Mouse (Mus musculus) forebrain, embryonic 14.5 days (tissue): ENCODE data around the gene Olfr1065. TPM values are rescaled to one million over a fixed set of nuclear protein-coding genes. Genes with fewer than 3 reads are reported as not detected.

Experiments used
- ATAC-seq: fragments of 200-750 bp; cut with Nextera tagmentation; 2 replicates; pipeline ENCODE4 v1.8.0; 2017; ENCODE audit warnings: mild to moderate bottlenecking, moderate library complexity
- DNase-seq: peaks from one replicate; pipeline ENCODE4 v3.0.0-alpha.2; 2015; ENCODE audit warnings: low spot score
- H3K27ac ChIP-seq: fragments of 300-500 bp; sonication (generic); 2 replicates; pipeline ENCODE4 v1.5.1; 2014; ENCODE audit warnings: low read depth, mild to moderate bottlenecking, control low read depth, low read length, moderate library complexity
- H3K27me3 ChIP-seq: fragments of 300-500 bp; sonication (generic); replicated peaks from 2 replicates; pipeline ENCODE4 v1.6.1; 2014; ENCODE audit warnings: low read length, control low read depth, mixed read lengths; ENCODE audit not compliant: control insufficient read depth, insufficient read depth
- H3K36me3 ChIP-seq: fragments of 300-500 bp; sonication (generic); 2 replicates; pipeline ENCODE4 v1.6.1; 2014; ENCODE audit warnings: low read length, control low read depth; ENCODE audit not compliant: control insufficient read depth, insufficient read depth
- H3K4me1 ChIP-seq: fragments of 300-500 bp; sonication (generic); 2 replicates; pipeline ENCODE4 v1.6.1; 2014; ENCODE audit warnings: antibody characterized with exemption, low read length, control low read depth; ENCODE audit not compliant: control insufficient read depth, insufficient read depth
- H3K4me2 ChIP-seq: fragments of 300-500 bp; sonication (generic); 2 replicates; pipeline ENCODE4 v1.6.1; 2014; ENCODE audit warnings: mild to moderate bottlenecking, control low read depth, low read length
- H3K4me3 ChIP-seq: fragments of 300-500 bp; sonication (generic); 2 replicates; pipeline ENCODE4 v1.5.1; 2014; ENCODE audit warnings: low read depth, low read length, control low read depth
- H3K9ac ChIP-seq: fragments of 300-500 bp; sonication (generic); 2 replicates; pipeline ENCODE4 v1.6.1; 2014; ENCODE audit warnings: mild to moderate bottlenecking, low read length, control low read depth, moderate library complexity
- H3K9me3 ChIP-seq: fragments of 300-500 bp; sonication (generic); replicated peaks from 2 replicates; pipeline ENCODE4 v1.6.1; 2016; ENCODE audit warnings: low read length, control low read depth, mixed read lengths; ENCODE audit not compliant: control insufficient read depth
- WGBS: fragments of 180-500 bp; shearing (Covaris S2); extraction: QIAGEN DNeasy Blood & Tissue Kit; methylation state at CpG from one replicate; pipeline ENCODE4 v1.1.7; 2014; 5-methylcytosine and 5-hydroxymethylcytosine counted together
- polyA plus RNA-seq: library from polyadenylated mRNA; unstranded; fragments of >200 nt; fragmentation: Nextera tagmentation; extraction: Ambion mirVana; gene quantifications from 2 replicates; pipeline ENCODE4 v1.2.1, GENCODE M21; 2014

Olfr1065 gene
- polyA plus RNA-seq, 1 experiment from 2014 or later, result not detected

DNA sequence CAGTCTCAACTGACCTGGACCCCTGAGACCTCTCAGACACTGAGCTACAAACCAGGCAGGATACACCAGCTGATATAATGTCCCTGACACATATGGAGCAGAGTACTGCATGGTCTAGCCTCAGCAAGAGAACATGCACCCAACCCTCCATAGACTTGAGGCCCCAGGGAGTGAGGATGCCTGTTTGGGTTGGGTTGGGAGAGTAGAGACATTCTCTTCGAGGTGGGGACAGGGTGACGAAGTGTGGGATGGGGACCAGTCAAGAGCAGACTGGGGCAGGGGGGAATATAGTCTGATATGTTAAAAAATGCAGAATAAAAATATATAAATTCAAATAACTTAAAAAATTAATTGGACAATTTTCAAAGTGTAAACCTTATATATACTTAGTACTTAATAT is 55.3 kb downstream of the Olfr1065 start:
- no peaks in the 10 kb centered on the region for H3K4me1 ChIP-seq
- no peak overlapping the region for H3K27ac ChIP-seq
- H3K4me2 ChIP-seq, result no peak overlapping the region
- H3K27me3 ChIP-seq, result no peaks in the 10 kb centered on the region
- H3K36me3 ChIP-seq, result no peaks in the 10 kb centered on the region
- 95% methylated on average over 2 of the region's 2 CpGs for WGBS
- H3K4me3 ChIP-seq, result no peak overlapping the region
- DNase-seq (no peak), ATAC-seq (no peak)
- no peaks in the 10 kb centered on the region for H3K9me3 ChIP-seq
- no peak overlapping the region for H3K9ac ChIP-seq

Other genes starting within 250 kb of the Olfr1065 start
- not detected in 2 replicates for gene Olfr1045, start 247.6 kb downstream of the Olfr1065 start, polyA plus RNA-seq
- not detected in 2 replicates for gene Olfr1046, start 231.3 kb downstream of the Olfr1065 start, polyA plus RNA-seq
- not detected in 2 replicates for gene Olfr1047, start 219.2 kb downstream of the Olfr1065 start, polyA plus RNA-seq
- not detected in 2 replicates for gene Olfr1048, start 210.3 kb downstream of the Olfr1065 start, polyA plus RNA-seq
- gene Olfr1049, start 192.3 kb downstream of the Olfr1065 start, polyA plus RNA-seq, result not detected in 2 replicates
- not detected in 2 replicates for gene Olfr1051, start 171.5 kb downstream of the Olfr1065 start, polyA plus RNA-seq
- gene Olfr1052, start 158.1 kb downstream of the Olfr1065 start, polyA plus RNA-seq, result not detected in 2 replicates
- not detected in 2 replicates for gene Olfr1053, start 135.3 kb downstream of the Olfr1065 start, polyA plus RNA-seq
- not detected in 2 replicates for gene Olfr1054, start 115.2 kb downstream of the Olfr1065 start, polyA plus RNA-seq
- gene Olfr1055, start 100.3 kb downstream of the Olfr1065 start, polyA plus RNA-seq, result not detected in 2 replicates
- not detected in 2 replicates for gene Olfr1056, start 88.1 kb downstream of the Olfr1065 start, polyA plus RNA-seq
- gene Olfr1057, start 72.2 kb downstream of the Olfr1065 start, polyA plus RNA-seq, result not detected in 2 replicates
- not detected in 2 replicates for gene Olfr1058, start 62.0 kb downstream of the Olfr1065 start, polyA plus RNA-seq
- not detected in 2 replicates for gene Olfr1061, start 36.5 kb downstream of the Olfr1065 start, polyA plus RNA-seq
- not detected in 2 replicates for gene Olfr1062, start 23.8 kb downstream of the Olfr1065 start, polyA plus RNA-seq
- gene Olfr1066, start 5.7 kb upstream of the Olfr1065 start, polyA plus RNA-seq, result not detected in 2 replicates
- gene Olfr228, start 36.8 kb upstream of the Olfr1065 start, polyA plus RNA-seq, result not detected in 2 replicates
- gene Olfr1076, start 57.9 kb upstream of the Olfr1065 start, polyA plus RNA-seq, result not detected in 2 replicates
- not detected in 2 replicates for gene Olfr1079, start 91.9 kb upstream of the Olfr1065 start, polyA plus RNA-seq
- gene Olfr1080, start 107.6 kb upstream of the Olfr1065 start, polyA plus RNA-seq, result not detected in 2 replicates
- not detected in 2 replicates for gene Olfr1082, start 148.4 kb upstream of the Olfr1065 start, polyA plus RNA-seq
- not detected in 2 replicates for gene Olfr1084, start 189.1 kb upstream of the Olfr1065 start, polyA plus RNA-seq
- not detected in 2 replicates for gene Olfr1085, start 211.4 kb upstream of the Olfr1065 start, polyA plus RNA-seq
- not detected in 2 replicates for gene Olfr1086, start 229.5 kb upstream of the Olfr1065 start, polyA plus RNA-seq
- not detected in 2 replicates for gene Olfr1087, start 247.8 kb upstream of the Olfr1065 start, polyA plus RNA-seq